Mouse (Mus musculus) kidney, embryonic 15.5 days (tissue): ENCODE results near the gene Fgfr2. TPM values are rescaled to one million over a fixed set of nuclear protein-coding genes. Genes with fewer than 3 reads are reported as not detected.
"Not testable (repeated sequence)": the region's sequence is repeated elsewhere in the genome, so short reads cannot be mapped to it uniquely, and the experiment has no call there.

Source experiments
- ATAC-seq: fragments of 200-750 bp; cut with Nextera tagmentation; replicated peaks from 2 replicates; pipeline ENCODE4 v1.8.0; 2017; ENCODE audit warnings: moderate TSS enrichment; ENCODE audit not compliant: low FRiP score
- H3K27ac ChIP-seq: fragments of 300-500 bp; sonication (generic); 2 replicates; pipeline ENCODE4 v1.5.1; 2015; ENCODE audit warnings: mild to moderate bottlenecking, inconsistent platforms
- H3K27me3 ChIP-seq: fragments of 300-500 bp; sonication (generic); 2 replicates; pipeline ENCODE4 v1.6.1; 2015; ENCODE audit warnings: inconsistent platforms
- H3K36me3 ChIP-seq: fragments of 300-500 bp; sonication (generic); 2 replicates; pipeline ENCODE4 v1.6.1; 2015; ENCODE audit warnings: inconsistent platforms
- H3K4me1 ChIP-seq: fragments of 300-500 bp; sonication (generic); 2 replicates; pipeline ENCODE4 v1.6.1; 2015; ENCODE audit warnings: inconsistent platforms
- H3K4me2 ChIP-seq: fragments of 300-500 bp; sonication (generic); 2 replicates; pipeline ENCODE4 v1.6.1; 2015; ENCODE audit warnings: moderate library complexity, mild to moderate bottlenecking, inconsistent platforms
- H3K4me3 ChIP-seq: fragments of 300-500 bp; sonication (generic); replicated peaks from 2 replicates; pipeline ENCODE4 v1.5.1; 2015; ENCODE audit warnings: mild to moderate bottlenecking, inconsistent platforms
- H3K9ac ChIP-seq: fragments of 300-500 bp; sonication (generic); 2 replicates; pipeline ENCODE4 v1.6.1; 2015; ENCODE audit warnings: mild to moderate bottlenecking, inconsistent platforms
- H3K9me3 ChIP-seq: fragments of 300-500 bp; sonication (generic); replicated peaks from 2 replicates; pipeline ENCODE4 v1.6.1; 2016; ENCODE audit warnings: inconsistent platforms
- WGBS: fragments of 180-500 bp; shearing (Covaris S2); methylation state at CpG from one replicate; pipeline ENCODE4 v1.1.7; 2015; ENCODE audit warnings: mixed read lengths; 5-methylcytosine and 5-hydroxymethylcytosine counted together
- polyA plus RNA-seq: library from polyadenylated mRNA; unstranded; fragments of >200 nt; fragmentation: Nextera tagmentation; extraction: Ambion mirVana; gene quantifications from 2 replicates; pipeline ENCODE4 v1.2.1, GENCODE M21; 2015

Gene Fgfr2
- polyA plus RNA-seq, 1 experiment from 2014 or later: 104 TPM

DNA sequence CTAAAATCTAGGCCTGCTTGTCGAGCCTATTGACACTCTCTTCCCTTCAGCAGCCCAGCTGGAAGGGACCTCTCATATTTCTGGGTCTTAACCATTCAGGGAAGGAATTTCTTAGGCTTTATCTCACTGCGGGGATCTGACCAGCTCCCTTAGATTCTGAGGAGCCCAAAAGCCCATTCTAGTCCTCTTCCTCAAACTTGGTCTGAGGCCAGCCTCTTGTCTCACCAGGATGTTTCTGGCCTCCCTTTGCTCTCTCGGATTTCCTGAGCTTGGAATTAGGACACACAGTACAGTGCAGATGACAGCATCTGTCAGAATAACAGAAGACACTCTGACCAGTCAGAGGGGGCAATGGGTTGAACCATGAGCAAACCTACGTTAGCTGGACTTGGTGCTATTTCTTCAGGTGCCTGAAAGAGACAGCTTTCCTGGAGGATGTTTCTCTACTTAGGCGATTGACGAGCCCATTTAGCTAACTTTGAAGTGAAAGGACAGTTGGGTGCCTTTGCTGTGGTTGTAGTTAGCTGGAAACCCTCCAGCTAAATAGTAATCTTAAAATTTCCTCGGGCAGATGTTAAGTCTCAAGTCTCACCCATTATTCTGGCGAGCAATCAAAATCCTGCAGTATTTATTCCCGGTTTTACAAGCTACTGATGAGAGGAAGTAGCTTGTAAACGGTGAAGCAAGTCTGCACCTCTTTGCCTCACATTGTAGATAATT is 1711.8 kb downstream of the Fgfr2 start:
- Histone ChIP-seq H3K4me3 (peak overlapping the region; percentile 89), H3K27ac (peak overlapping the region; percentile 70), H3K4me2 (peak overlapping the region; percentile 74), H3K36me3 (no peaks in the 10 kb centered on the region; the same call in 1 of the 2 replicates), H3K4me1 (peaks cover 36% of the 10 kb centered on the region), H3K27me3 (no peaks in the 10 kb centered on the region), H3K9ac (peak overlapping the region; percentile 91), H3K9me3 (no peaks in the 10 kb centered on the region)
- 15% methylated on average over 10 of the region's 10 CpGs for WGBS
- ATAC-seq: no peak

DNA sequence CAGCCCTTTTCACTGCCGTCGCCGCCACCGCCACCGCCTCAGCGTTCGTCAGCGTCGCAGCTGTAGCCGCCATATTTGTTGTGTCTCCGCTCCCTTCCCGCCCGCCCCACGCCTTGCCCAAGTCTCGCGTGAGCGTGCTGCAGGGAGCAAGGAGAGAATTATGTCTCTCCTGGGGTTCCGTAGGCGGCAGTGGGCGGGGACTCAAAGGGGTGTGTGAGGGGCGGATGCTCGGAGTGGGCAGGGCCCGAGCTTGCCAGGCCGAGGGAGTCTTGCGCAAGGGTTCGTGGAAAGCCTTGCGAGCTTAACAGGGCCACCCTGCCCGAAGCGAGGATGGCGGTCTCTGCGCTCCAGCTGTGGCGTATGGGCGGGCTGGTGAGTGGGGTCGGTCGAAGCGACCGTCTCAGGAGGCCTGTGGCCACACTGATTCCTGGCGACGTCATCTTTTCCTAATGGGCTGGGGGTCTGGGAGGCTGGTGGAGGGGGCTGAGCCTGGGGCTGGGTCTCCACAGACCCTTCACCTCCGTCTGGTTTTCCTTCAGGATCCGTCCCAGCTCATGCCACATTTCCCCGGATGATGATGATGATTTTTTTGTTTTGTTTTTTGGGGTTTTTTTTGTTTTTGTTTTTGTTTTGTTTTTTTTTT is 1712.6 kb downstream of the Fgfr2 start, which contains the start of the genes Ikzf5 and Acadsb:
Gene Ikzf5 (minus strand): TSS at position 106 of the 643 bp plus-strand sequence.
Gene Acadsb (plus strand): TSS at position 186 of the 643 bp plus-strand sequence.
- no peaks in the 10 kb centered on the region for H3K9me3 ChIP-seq
- H3K4me2 ChIP-seq: peak within 1 kb of the TSS; percentile 74
- peak within 1 kb of the TSS; percentile 80 for H3K27ac ChIP-seq
- peak; percentile 98 for ATAC-seq
- H3K27me3 ChIP-seq: no peaks in the 10 kb centered on the region
- WGBS: under 1% methylated on average over 42 of the region's 42 CpGs
- peak within 1 kb of the TSS; percentile 91 for H3K9ac ChIP-seq
- no peaks in the 10 kb centered on the region; the same call in 1 of the 2 replicates for H3K36me3 ChIP-seq
- peaks cover 31% of the 10 kb centered on the region for H3K4me1 ChIP-seq
- peak within 1 kb of the TSS; percentile 89 for H3K4me3 ChIP-seq

DNA sequence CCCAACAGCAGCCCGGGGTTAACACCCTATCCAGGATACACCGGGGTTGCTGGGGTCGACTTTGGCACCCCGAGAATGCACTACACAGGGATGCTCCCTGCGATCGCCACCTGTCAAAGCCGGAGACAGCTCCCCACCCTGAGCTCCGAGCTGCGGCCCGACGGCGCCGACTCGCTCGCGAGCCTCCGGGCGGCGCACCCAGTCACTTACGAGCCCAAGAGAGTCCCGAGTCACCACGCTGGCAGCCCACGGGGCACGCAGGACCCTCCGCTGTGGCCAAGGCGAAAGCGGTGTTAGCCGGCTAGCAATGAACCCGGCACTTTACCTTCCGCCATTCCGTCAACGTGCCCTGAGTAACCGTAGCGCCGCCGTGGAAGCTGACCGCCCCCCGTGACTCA is 1713.2 kb downstream of the Fgfr2 start:
- no peaks in the 10 kb centered on the region; the same call in 1 of the 2 replicates for H3K36me3 ChIP-seq
- H3K9ac ChIP-seq: peak overlapping the region; percentile 91
- ATAC-seq: peak; percentile 71
- under 1% methylated on average over 38 of the region's 38 CpGs for WGBS
- H3K4me3 ChIP-seq: peak overlapping the region; percentile 89
- H3K27ac ChIP-seq: peak overlapping the region; percentile 60
- peak overlapping the region; percentile 74 for H3K4me2 ChIP-seq
- H3K27me3 ChIP-seq: no peaks in the 10 kb centered on the region
- no peaks in the 10 kb centered on the region for H3K9me3 ChIP-seq
- peaks cover 28% of the 10 kb centered on the region for H3K4me1 ChIP-seq

DNA sequence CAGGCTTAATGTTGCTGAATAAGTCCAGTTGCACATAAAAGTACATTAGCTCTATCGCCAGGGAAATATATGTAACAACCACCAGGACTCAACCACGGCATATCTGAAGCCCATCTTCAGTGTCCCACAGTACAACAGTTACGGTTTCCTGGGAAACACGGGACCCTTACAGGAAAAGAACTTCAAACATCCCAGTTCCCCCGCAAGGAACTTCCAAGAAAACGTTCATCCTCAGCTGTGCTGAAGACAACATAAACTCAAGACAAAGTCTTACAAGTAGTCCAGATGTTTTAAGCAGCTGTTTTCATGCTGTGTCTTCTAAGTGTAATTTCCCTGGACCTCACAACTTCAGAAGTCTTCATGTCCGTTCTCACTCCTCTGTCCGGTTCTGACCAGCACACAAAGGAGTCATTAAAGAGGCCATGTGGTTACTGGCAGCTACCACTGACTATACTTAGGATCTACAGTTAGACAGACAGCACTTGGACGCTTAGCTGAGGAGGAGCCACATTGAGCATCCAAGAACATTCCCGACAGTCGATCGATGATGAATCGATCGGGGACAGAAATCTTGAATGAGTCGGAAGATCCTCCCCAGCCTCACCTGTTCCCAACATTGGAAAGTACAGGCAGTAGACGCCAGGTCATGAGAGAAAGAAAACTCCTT is 1713.7 kb downstream of the Fgfr2 start:
- Histone ChIP-seq H3K4me3 (peak overlapping the region; percentile 89), H3K27me3 (no peaks in the 10 kb centered on the region), H3K27ac (peak overlapping the region; percentile 60; the same call in 1 of the 2 replicates), H3K4me2 (peak overlapping the region; percentile 74), H3K9ac (peak overlapping the region; percentile 91), H3K9me3 (no peaks in the 10 kb centered on the region), H3K4me1 (peaks cover 28% of the 10 kb centered on the region), H3K36me3 (no peaks in the 10 kb centered on the region; the same call in 1 of the 2 replicates)
- no peak; the same call in 1 of the 2 replicates for ATAC-seq
- 4% methylated on average over 16 of the region's 16 CpGs for WGBS

DNA sequence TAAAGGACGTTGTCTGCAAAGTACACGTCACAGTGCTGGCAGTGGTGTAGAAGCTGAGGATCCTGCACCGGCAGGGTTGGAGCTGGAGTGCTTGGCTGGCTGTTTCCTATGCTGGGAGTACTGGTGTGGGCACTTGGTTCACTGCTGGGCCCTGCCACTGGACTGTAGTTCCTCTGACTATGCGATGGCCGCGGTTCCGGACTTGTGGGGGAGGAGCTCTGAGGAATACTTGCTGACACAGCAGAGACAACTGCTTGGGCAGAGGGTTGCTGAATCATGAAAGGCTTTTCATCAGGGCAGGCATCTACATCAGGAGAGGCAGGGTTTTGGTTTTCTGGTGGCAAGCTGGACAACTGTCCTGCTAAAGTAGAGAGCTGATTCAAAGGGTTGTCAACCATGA is 1731.4 kb downstream of the Fgfr2 start:
- H3K27ac ChIP-seq, ATAC-seq, H3K9me3 ChIP-seq, H3K27me3 ChIP-seq, H3K4me1 ChIP-seq, H3K4me2 ChIP-seq, H3K4me3 ChIP-seq, H3K9ac ChIP-seq: not testable (repeated sequence)
- H3K36me3 ChIP-seq: peaks cover 52% of the 10 kb centered on the region
- 80% methylated on average over 6 of the region's 7 CpGs for whole genome bisulfite sequencing

DNA sequence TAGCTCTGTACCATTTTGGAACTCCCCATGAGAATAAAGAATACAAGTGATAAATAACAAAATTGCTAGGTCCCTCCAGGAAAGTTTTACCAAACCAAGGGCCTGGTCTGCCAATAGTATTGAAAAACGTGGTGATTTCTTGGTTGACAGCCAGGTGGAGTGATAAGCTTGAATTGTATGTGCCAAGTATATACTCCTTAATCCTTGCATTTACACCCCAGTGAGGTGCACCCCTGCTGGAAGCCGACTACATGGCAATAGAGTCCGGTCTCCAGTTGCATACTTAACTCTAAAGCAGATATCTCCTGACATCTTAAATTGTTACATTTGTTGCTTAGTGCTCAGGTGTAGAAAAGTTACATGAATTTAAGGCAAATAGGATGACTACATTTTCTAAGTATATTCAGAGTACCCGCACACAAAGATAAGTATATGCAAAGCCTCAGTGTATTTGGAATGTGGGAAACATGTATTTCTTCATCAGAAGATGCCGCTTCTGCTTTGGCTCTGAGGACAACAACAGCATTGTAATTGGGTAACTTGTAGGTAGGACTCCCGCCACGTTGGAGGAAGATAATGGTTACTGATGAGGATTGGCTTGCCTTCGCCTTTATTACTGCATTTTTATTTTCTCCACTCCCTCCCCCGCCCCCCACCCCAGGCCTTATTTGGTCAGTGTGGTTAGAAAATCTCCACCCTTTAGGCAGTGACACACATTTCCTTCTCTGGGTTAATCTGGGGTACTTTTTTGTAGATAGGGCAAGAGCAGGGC is 1751.1 kb downstream of the Fgfr2 start:
- peak overlapping the region; percentile 80 for H3K4me3 ChIP-seq
- WGBS: 66% methylated on average over 9 of the region's 9 CpGs
- H3K9ac ChIP-seq: peak overlapping the region; percentile 93
- H3K4me1 ChIP-seq: peaks cover 7% of the 10 kb centered on the region; the same call in 1 of the 2 replicates
- 0 out of 2 replicates have a peak, but pooled peaks cover 3% of the 10 kb centered on the region for H3K27me3 ChIP-seq
- no peak for ATAC-seq
- peak overlapping the region; percentile 83 for H3K4me2 ChIP-seq
- no peak overlapping the region; the same call in 1 of the 2 replicates for H3K27ac ChIP-seq
- peaks cover 15% of the 10 kb centered on the region for H3K36me3 ChIP-seq
- no peaks in the 10 kb centered on the region for H3K9me3 ChIP-seq

DNA sequence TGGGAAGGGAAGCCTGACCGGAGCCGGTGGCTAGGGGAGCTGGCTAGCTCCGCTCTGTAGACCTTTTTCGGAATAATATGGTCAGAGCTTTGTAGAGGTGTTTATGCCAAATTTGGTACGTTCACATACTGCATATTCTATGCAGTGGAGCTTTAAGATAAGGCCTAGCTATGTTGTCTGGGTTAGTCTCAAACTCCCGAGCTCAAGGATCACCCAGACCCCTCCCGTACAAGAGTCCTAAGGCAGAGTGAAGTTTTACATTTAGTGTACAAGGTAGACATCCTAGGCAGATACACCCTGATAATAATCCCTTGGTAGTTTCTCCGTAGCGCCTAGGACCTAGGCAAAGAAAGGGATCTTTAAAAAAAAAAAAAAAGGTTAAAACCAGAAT is 1751.7 kb downstream of the Fgfr2 start:
- Histone ChIP-seq H3K4me2 (peak overlapping the region; percentile 83), H3K4me3 (peak overlapping the region; percentile 80), H3K36me3 (peaks cover 15% of the 10 kb centered on the region), H3K27me3 (0 out of 2 replicates have a peak, but pooled peaks cover 4% of the 10 kb centered on the region), H3K27ac (peak overlapping the region; percentile 99), H3K9me3 (no peaks in the 10 kb centered on the region), H3K4me1 (peaks cover 7% of the 10 kb centered on the region; the same call in 1 of the 2 replicates), H3K9ac (peak overlapping the region; percentile 93)
- peak; percentile 35 for ATAC-seq
- 7% methylated on average over 9 of the region's 9 CpGs for WGBS

DNA sequence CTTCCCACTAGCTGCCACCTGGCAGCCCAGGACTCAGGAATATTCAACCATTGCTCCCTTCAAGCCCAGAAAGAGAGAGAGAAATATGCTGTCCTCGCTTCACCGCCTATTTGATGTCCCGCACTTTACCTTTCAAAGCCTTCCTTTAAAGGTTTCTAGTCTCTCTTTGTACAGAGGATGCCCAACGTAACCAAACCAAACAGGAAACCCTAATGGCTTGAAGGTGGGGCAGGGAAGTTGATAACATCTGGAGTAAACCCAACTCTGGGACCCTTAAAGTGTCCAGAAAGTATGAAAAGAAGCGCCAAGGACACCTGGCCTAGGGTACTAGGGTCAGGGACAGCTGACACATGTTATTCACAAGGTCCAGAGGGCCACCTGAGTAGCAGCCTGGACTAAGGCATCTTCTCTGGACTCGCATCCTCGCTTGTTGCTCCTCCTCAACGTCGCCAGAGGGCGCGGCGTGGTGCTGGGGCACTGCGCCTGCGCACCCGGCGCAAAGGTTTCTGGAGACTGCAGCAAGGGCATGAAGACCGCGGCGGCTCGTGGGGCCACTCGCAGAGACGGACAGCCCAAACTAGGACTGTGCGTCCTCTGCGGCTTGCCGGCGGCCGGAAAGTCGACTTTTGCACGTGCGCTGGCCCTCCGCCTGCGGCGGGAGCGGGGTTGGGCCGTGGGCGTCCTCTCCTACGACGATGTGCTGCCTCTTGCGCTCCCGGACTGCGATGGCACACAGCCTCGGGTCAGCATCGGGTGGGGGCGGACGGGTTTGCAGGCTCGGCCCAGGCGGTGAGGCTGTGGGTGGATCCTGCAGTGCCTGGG is 1752.3 kb downstream of the Fgfr2 start, which contains the start of gene Pstk:
Gene Pstk (plus strand): TSS at position 494 of the 822 bp plus-strand sequence.
- Histone ChIP-seq H3K27ac (peak within 1 kb of the TSS; percentile 99), H3K4me2 (peak within 1 kb of the TSS; percentile 83), H3K27me3 (0 out of 2 replicates have a peak, but pooled peaks cover 6% of the 10 kb centered on the region), H3K4me3 (peak within 1 kb of the TSS; percentile 80), H3K36me3 (peaks cover 15% of the 10 kb centered on the region), H3K9ac (peak within 1 kb of the TSS; percentile 93), H3K4me1 (peaks cover 7% of the 10 kb centered on the region; the same call in 1 of the 2 replicates), H3K9me3 (no peaks in the 10 kb centered on the region)
- ATAC-seq: peak; percentile 98
- 6% methylated on average over 46 of the region's 47 CpGs for WGBS

DNA sequence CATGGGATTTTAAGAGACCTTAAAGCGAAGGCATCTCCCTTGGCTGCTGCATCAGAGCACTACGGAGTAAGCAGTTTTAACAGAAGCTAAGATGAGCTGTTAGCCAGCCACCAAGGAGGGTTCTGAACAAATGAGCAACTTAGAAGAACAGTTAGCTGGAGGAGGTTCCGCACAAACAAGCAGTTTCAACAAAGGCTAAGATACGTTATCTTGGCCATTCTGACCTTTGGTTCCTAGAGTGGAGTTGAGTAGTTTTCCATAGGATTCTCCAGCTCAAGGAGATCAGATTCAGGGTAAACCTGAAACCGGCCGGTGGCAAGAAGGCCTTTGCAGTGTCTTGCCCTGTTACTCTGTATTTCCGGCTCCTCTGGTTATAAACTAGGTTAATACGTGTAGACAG is 1759.0 kb downstream of the Fgfr2 start:
- H3K27ac ChIP-seq: no peak overlapping the region
- no peak overlapping the region for H3K4me3 ChIP-seq
- no peak overlapping the region for H3K4me2 ChIP-seq
- WGBS: 72% methylated on average over 8 of the region's 8 CpGs
- H3K4me1 ChIP-seq: peaks cover 22% of the 10 kb centered on the region
- H3K27me3 ChIP-seq: 0 out of 2 replicates have a peak, but pooled peaks cover 6% of the 10 kb centered on the region
- H3K9ac ChIP-seq: no peak overlapping the region
- peaks cover 10% of the 10 kb centered on the region; the same call in 1 of the 2 replicates for H3K36me3 ChIP-seq
- ATAC-seq: no peak
- H3K9me3 ChIP-seq: no peaks in the 10 kb centered on the region

DNA sequence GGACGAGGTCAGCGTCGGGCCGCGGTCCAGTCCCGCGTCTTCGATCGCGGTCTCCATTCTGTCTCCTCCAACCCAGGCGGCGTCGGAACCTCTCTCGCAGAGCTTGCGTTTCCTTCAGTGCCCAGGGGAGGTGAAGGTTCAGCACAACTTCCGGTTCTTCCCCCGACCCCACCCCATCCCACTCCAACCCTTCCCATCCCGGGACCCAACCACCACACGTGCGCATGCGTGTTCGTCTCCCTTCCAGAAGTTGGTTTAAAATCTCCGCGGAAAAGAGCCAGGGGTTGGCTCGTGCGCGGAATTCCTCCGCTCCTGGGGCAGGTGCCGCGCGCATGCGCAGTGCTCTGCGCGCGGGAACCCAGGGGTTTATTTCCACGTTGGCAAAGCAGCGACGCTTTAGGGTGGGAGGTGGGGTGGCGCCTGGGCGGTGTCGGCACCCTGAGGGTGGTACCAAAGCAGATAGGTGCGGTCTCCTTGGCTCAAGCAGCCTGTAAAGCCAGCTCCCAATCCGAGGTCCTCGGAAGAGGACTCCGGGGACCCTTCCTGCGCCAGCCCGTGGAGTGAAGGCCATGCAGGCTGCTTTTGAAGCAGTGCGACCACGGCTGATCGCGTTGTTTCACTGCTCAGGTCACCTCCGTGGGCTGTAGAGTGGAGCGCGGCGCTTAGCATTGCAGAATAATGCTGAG is 1760.4 kb downstream of the Fgfr2 start, which contains the start of gene 2310057M21Rik:
Gene 2310057M21Rik (minus strand): TSS at position 145 of the 686 bp plus-strand sequence.
- Histone ChIP-seq H3K36me3 (peaks cover 24% of the 10 kb centered on the region; the same call in 1 of the 2 replicates), H3K4me2 (peak within 1 kb of the TSS; percentile 79), H3K4me1 (peaks cover 22% of the 10 kb centered on the region), H3K9ac (peak within 1 kb of the TSS; percentile 86), H3K4me3 (peak within 1 kb of the TSS; percentile 83), H3K9me3 (no peaks in the 10 kb centered on the region), H3K27ac (peak within 1 kb of the TSS; percentile 96), H3K27me3 (0 out of 2 replicates have a peak, but pooled peaks cover 6% of the 10 kb centered on the region)
- peak; percentile 97 for ATAC-seq
- under 1% methylated on average over 55 of the region's 55 CpGs for WGBS
